Mouse (Mus musculus) cerebellum, adult 2 months (tissue): ENCODE data around the gene Dcst2.

Source experiments
- CTCF ChIP-seq: fragments of 200-500 bp; IDR thresholded peaks from 2 replicates; pipeline ENCODE4 v1.5.1; 2011; ENCODE audit warnings: low read depth, mild to moderate bottlenecking, control low read depth, low read length, moderate library complexity, borderline replicate concordance; ENCODE audit not compliant: insufficient read depth
- POLR2A ChIP-seq: fragments of 200-500 bp; IDR thresholded peaks from 2 replicates; pipeline ENCODE4 v1.6.1; 2011; ENCODE audit warnings: low read length, control low read depth, borderline replicate concordance; ENCODE audit not compliant: insufficient read depth

- TF ChIP-seq POLR2A: no peak
- TF ChIP-seq CTCF: no peak
Measured at GRCm38 (mm10) chr3:89381233-89381632, 19.5 kb downstream of the Dcst2 start.
